In genomic region chr14:118934686-118935085, GRCm38 (mm10) we compare ENCODE assay signal across 26 mouse cellular contexts. TPM values are rescaled to one million over a fixed set of nuclear protein-coding genes. Genes with fewer than 3 reads are reported as not detected.
DNase-seq lines count a peak whose midpoint lies in the region; ATAC-seq and TF ChIP-seq lines count a peak whose summit lies in the region.
"Had no signal": no experiment of that assay in that cellular context is flagged by ENCODE, and none has a peak within 500 bp of the region (broad histone marks: within the 10 kb centered on the region; RNA-seq: fewer than 3 reads in every experiment).

No protein-coding gene starts in this region.

- DNase-seq in liver, result peak; percentile 27
- no peak for DNase-seq in testis, postnatal 10 days (ENCODE audit: low spot score)
- DNase-seq in yolk sac, embryonic 10.5 days (ENCODE audit: low spot score), result peak; percentile 75
- no peak for DNase-seq in cerebellum, adult 9-11 months
- DNase-seq: adrenal gland, adult 2 months; adrenal gland, postnatal 14 days; B cell, adult 2 months; cerebellum, adult 11-12 months; cerebellum, adult 8-10 months; cerebellum, postnatal 14 days; gastrocnemius, postnatal 14 days; heart, adult 18-20 months; heart, postnatal 14 days; heart, postnatal 4 days had no signal

- H3K9me3 ChIP-seq in liver, embryonic 12.5 days (replicated peaks), result no peaks in the 10 kb centered on the region
- H3K9me3 ChIP-seq: forebrain, embryonic 10.5 days; forebrain, embryonic 13.5 days; G1E; heart, embryonic 13.5 days had no signal

- peaks cover 25% of the 10 kb centered on the region for H3K4me1 ChIP-seq in liver, embryonic 12.5 days
- peaks cover 7% of the 10 kb centered on the region for H3K4me1 ChIP-seq in testis, adult 2 months (ENCODE audit: control insufficient read depth, insufficient read depth, low read length)

- no peak overlapping the region for H3K9ac ChIP-seq in liver, embryonic 12.5 days
- H3K9ac ChIP-seq: forebrain, embryonic 13.5 days; heart, embryonic 13.5 days; hindbrain, embryonic 14.5 days had no signal

- H3K4me3 ChIP-seq in liver, embryonic 12.5 days, result no peak overlapping the region
- peak overlapping the region; percentile 73 for H3K4me3 ChIP-seq in testis, adult 2 months (ENCODE audit: control insufficient read depth, low read depth, low read length)
- H3K4me3 ChIP-seq: forebrain, embryonic 10.5 days; forebrain, embryonic 13.5 days; heart, embryonic 13.5 days had no signal

- H3K4me2 ChIP-seq in liver, embryonic 12.5 days, result no peak overlapping the region
- H3K4me2 ChIP-seq: forebrain, embryonic 13.5 days; heart, embryonic 13.5 days; hindbrain, embryonic 14.5 days had no signal

- ATAC-seq in liver, embryonic 12.5 days, result no peak
- ATAC-seq: forebrain, embryonic 13.5 days; forebrain, embryonic 16.5 days; hindbrain, postnatal 0 days; inflammation-experienced regulatory T-cells, adult 6 months; Patski had no signal

- H3K36me3 ChIP-seq in liver, embryonic 12.5 days, result no peaks in the 10 kb centered on the region
- H3K36me3 ChIP-seq in testis, adult 2 months (ENCODE audit: control insufficient read depth, insufficient read depth, low read length), result no peaks in the 10 kb centered on the region
- H3K36me3 ChIP-seq: forebrain, embryonic 10.5 days; heart, embryonic 13.5 days had no signal

- TF ChIP-seq CTCF in testis, adult 2 months (IDR thresholded peaks at IDR 0.05; ENCODE audit: control insufficient read depth, insufficient read depth, insufficient replicate concordance, low read depth, low read length), result no peak

- WGBS in liver, embryonic 12.5 days (ENCODE audit: insufficient replicate concordance), result 71% methylated on average over 9 of the region's 9 CpGs

- no peak overlapping the region for H3K27ac ChIP-seq in liver, embryonic 12.5 days
- no peak overlapping the region for H3K27ac ChIP-seq in testis, adult 2 months (ENCODE audit: control insufficient read depth, insufficient read depth, low read depth, low read length)
- H3K27ac ChIP-seq: forebrain, embryonic 10.5 days; forebrain, embryonic 13.5 days; heart, embryonic 13.5 days; hindbrain, embryonic 14.5 days; hindbrain, postnatal 0 days had no signal

- peaks cover 14% of the 10 kb centered on the region; the same call in 1 of the 2 replicates for H3K27me3 ChIP-seq in liver, embryonic 12.5 days (replicated peaks)
- no peaks in the 10 kb centered on the region for H3K27me3 ChIP-seq in testis, adult 2 months (ENCODE audit: control insufficient read depth, insufficient read depth, low read length)
- H3K27me3 ChIP-seq: CH12.LX; forebrain, embryonic 13.5 days; heart, embryonic 13.5 days; Patski had no signal

- TF ChIP-seq POLR2A in testis, adult 2 months (IDR thresholded peaks at IDR 0.05; ENCODE audit: control insufficient read depth, low read depth, low read length), result peak; percentile 14; the same call in 1 of the 2 replicates

RNA-seq across cellular contexts. Expression of gene Dnajc3, which starts 3.1 kb away (rescaled TPM):
- 36.8 and 37.7 TPM in 2 replicates for polyA plus RNA-seq in liver, embryonic 12.5 days (2016; fragmentation: Nextera tagmentation; extraction: Ambion mirVana)
- 10.9 and 14.9 TPM in 2 replicates for polyA plus RNA-seq in testis, adult 2 months (2012; rRNA removed)

RNA-seq across cellular contexts. Expression of gene Dzip1, which starts 9.4 kb away (rescaled TPM):
- polyA plus RNA-seq in liver, embryonic 12.5 days (2016; fragmentation: Nextera tagmentation; extraction: Ambion mirVana), result 3.0 and 3.4 TPM in 2 replicates
- 72.9 and 82.4 TPM in 2 replicates for polyA plus RNA-seq in testis, adult 2 months (2012; rRNA removed)

Comparison
In these comparisons a context has a peak if more than half of its experiments do, and no peak if none do; other contexts are left out.
1. DNase-seq: peak in liver (single experiment) and yolk sac, embryonic 10.5 days (single experiment); none in testis, postnatal 10 days (single experiment) and cerebellum, adult 9-11 months (single experiment).
2. RNA of gene Dzip1, which starts 9.4 kb away (polyA plus RNA-seq): 72.9 to 82.4 TPM in testis, adult 2 months; 3.0 to 3.4 TPM in liver, embryonic 12.5 days; every median in the first group is over 10 times any median in the second.